Mouse (Mus musculus) lung, adult 2 months (tissue): ENCODE results near the gene Tnf.

ENCODE experiments used
- CTCF ChIP-seq: fragments of 200-500 bp; IDR thresholded peaks from 2 replicates; pipeline ENCODE4 v1.5.1; 2011; ENCODE audit warnings: mild to moderate bottlenecking, low read length, control low read depth; ENCODE audit not compliant: insufficient read depth
- POLR2A ChIP-seq: fragments of 200-500 bp; IDR thresholded peaks from 2 replicates; pipeline ENCODE4 v1.6.1; 2011; ENCODE audit warnings: low read depth, mild to moderate bottlenecking, control low read depth, low read length, borderline replicate concordance; ENCODE audit errors: extremely low read depth

DNA sequence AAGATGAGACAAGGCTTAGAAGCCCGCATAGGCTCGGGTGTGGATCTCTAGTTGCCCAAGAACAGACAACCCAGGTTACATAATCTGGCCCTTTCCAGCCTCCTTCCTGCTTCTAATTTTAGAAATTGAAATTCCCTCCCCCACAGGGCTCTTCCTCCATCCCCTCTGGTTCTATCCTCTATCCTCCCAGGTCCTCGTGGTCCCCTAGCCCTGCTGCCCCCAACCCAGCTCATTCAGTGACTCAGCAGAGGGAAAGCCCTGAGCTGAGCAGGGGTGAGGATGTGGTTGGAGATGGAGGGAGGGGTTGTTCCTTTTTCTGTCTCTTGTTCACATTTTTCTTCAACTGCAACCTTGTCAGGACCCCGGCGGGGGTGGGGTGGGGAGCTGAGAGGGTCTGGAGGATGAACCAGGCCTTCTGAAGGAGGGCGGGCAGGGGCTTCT lies 17.8 kb upstream of the Tnf start:
- TF ChIP-seq POLR2A (no peak), CTCF (no peak)
